Mouse (Mus musculus) E14TG2a.4 (cell line): ENCODE data around the gene Ahrr.

Experiments used
- CTCF ChIP-seq: conservative IDR thresholded peaks from 2 replicates; pipeline ENCODE4 v1.5.1; 2014; ENCODE audit warnings: low read length
- NANOG ChIP-seq: IDR thresholded peaks from 2 replicates; pipeline ENCODE4 v1.6.1; 2014; ENCODE audit warnings: borderline replicate concordance, low read length, mixed read lengths

DNA sequence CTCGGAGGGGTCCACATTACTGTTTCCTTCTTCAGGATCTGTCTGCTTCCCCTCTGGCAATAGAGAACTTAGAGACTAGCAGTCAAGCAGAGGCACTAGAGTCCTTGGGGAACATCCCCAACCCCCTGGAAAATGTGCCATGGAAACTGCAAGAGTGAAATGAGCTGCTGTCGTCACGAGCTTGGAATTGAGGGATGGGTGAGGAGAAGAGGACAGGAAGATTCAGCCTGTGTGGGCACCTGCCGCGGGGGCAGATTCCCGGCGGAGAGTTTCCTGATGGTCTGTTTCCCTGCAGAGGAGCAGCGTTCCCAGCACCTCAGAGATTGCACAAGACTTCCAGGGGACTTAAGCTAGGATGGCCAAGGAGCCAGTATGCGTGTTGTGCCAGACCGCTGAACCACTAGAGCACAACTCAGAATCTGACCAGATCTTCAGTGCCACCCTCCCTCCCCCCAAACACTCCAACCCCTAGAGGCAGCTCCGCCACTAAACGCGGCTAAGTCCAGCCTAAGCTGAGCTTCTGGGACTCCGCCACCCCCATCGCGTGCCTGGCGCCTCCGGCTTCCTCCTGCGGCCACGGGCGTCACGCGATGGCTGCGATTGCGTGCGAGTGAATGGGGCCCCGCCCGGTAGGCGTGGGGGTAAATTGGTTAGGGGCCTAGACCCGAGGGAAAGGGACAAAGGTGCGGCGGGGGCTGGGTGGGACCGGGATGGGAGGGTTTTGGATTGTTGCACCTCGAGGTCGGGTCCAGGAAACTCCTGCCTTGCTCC lies 32.5 kb downstream of the Ahrr start:
- TF ChIP-seq CTCF (no peak), NANOG (no peak)
